12 mouse cellular contexts compared by ENCODE assay signal in the genomic region with DNA sequence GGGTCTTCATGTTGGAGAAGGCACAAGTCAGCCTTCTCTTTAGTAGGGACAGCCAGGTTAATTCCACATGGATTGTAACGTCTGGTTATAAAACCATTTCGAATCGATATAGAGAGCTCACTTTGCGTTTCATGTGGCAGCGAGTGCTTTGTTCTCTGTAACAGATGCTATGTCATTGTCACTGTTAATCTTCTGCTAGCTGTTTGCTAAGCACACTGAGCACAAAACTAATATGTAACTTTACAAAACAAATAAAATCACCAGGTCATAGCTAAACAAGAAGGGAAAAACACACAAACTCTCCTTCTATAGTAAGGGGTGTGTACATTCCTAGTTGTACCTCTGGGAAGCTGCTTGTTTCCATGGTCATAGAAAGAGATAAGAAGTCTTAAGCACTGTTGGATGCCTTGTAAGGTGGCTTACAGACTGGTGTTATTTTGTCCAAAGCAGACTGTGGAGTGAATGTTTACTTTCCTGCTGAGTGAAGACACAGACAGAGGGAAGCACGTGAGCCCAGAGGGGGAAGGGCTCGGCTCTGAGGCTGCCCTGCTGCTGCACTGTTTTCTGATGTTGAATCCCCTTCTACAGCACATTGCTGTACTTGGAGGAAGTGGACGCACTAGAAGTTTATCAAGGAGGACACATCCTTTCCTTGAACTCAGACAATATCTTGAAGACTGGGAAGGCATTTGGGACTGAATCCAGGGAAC.
DNase-seq lines count a peak whose midpoint lies in the region; ATAC-seq and TF ChIP-seq lines count a peak whose summit lies in the region.
"Had no signal": no experiment of that assay in that cellular context is flagged by ENCODE, and none has a peak within 500 bp of the region (broad histone marks: within the 10 kb centered on the region; RNA-seq: fewer than 3 reads in every experiment).

No protein-coding gene starts in this region.

- H3K27ac ChIP-seq in intestine, embryonic 14.5 days (ENCODE audit: low read depth) = no peak overlapping the region
- no peak overlapping the region for H3K27ac ChIP-seq in intestine, postnatal 0 days (ENCODE audit: low read depth, low read length)
- H3K27ac ChIP-seq in lung, postnatal 0 days (ENCODE audit: low read length) = no peak overlapping the region
- no peak overlapping the region for H3K27ac ChIP-seq in stomach, embryonic 14.5 days (ENCODE audit: low read length)
- H3K27ac ChIP-seq in forebrain, embryonic 16.5 days (ENCODE audit: low read length) = no peak overlapping the region
- H3K27ac ChIP-seq: heart, embryonic 15.5 days; limb, embryonic 12.5 days had no signal

- no peak for TF ChIP-seq CTCF in intestine, postnatal 0 days (IDR thresholded peaks at IDR 0.05; ENCODE audit: low read depth)
- no peak for TF ChIP-seq CTCF in lung, postnatal 0 days (IDR thresholded peaks at IDR 0.05)
- TF ChIP-seq CTCF in lung, adult 2 months (IDR thresholded peaks at IDR 0.05; ENCODE audit: insufficient read depth, low read length) = no peak

- DNase-seq in intestine, embryonic 14.5 days (ENCODE audit: low spot score) = peak; percentile 52
- no peak for DNase-seq in lung, postnatal 0 days (ENCODE audit: low spot score)
- DNase-seq in lung, adult 2 months = no peak
- peak; percentile 11 for DNase-seq in kidney, postnatal 10 days
- no peak for DNase-seq in adrenal gland, adult 2 months
- DNase-seq: cerebellum, adult 11 months had no signal

- no peak overlapping the region for H3K9ac ChIP-seq in intestine, embryonic 14.5 days (ENCODE audit: low read length)
- no peak overlapping the region for H3K9ac ChIP-seq in intestine, postnatal 0 days (ENCODE audit: low read depth, low read length)
- no peak overlapping the region for H3K9ac ChIP-seq in lung, postnatal 0 days (replicated peaks; ENCODE audit: low read depth)
- no peak overlapping the region for H3K9ac ChIP-seq in stomach, embryonic 14.5 days (replicated peaks; ENCODE audit: low read depth, low read length)
- H3K9ac ChIP-seq in forebrain, embryonic 16.5 days (replicated peaks; ENCODE audit: low read depth, low read length) = no peak overlapping the region
- H3K9ac ChIP-seq: heart, embryonic 15.5 days; limb, embryonic 12.5 days had no signal

- H3K9me3 ChIP-seq in intestine, embryonic 14.5 days (ENCODE audit: control insufficient read depth, low read length) = no peaks in the 10 kb centered on the region
- H3K9me3 ChIP-seq in intestine, postnatal 0 days (ENCODE audit: control insufficient read depth) = no peaks in the 10 kb centered on the region
- H3K9me3 ChIP-seq in lung, postnatal 0 days (ENCODE audit: low read length) = no peaks in the 10 kb centered on the region
- H3K9me3 ChIP-seq in stomach, embryonic 14.5 days (ENCODE audit: control insufficient read depth, low read depth, low read length) = no peaks in the 10 kb centered on the region
- H3K9me3 ChIP-seq in forebrain, embryonic 16.5 days (ENCODE audit: control insufficient read depth, low read length) = no peaks in the 10 kb centered on the region
- H3K9me3 ChIP-seq: heart, embryonic 15.5 days; limb, embryonic 12.5 days had no signal

- TF ChIP-seq EP300 in lung, postnatal 0 days (IDR thresholded peaks at IDR 0.05) = no peak

- H3K4me1 ChIP-seq in intestine, embryonic 14.5 days (replicated peaks; ENCODE audit: control insufficient read depth, insufficient read depth, low read length) = 0 out of 2 replicates have a peak, but pooled peaks cover 8% of the 10 kb centered on the region
- no peaks in the 10 kb centered on the region for H3K4me1 ChIP-seq in intestine, postnatal 0 days (replicated peaks; ENCODE audit: control insufficient read depth, insufficient read depth, low read length)
- no peaks in the 10 kb centered on the region; the same call in 1 of the 2 replicates for H3K4me1 ChIP-seq in lung, postnatal 0 days (ENCODE audit: insufficient read depth, low read depth, low read length)
- peaks cover 4% of the 10 kb centered on the region; the same call in 1 of the 2 replicates for H3K4me1 ChIP-seq in lung, adult 2 months (ENCODE audit: control insufficient read depth, insufficient read depth, low read length)
- peaks cover 5% of the 10 kb centered on the region; the same call in 1 of the 2 replicates for H3K4me1 ChIP-seq in stomach, embryonic 14.5 days (ENCODE audit: control insufficient read depth, insufficient read depth, low read length)
- no peaks in the 10 kb centered on the region for H3K4me1 ChIP-seq in forebrain, embryonic 16.5 days (replicated peaks; ENCODE audit: control insufficient read depth, insufficient read depth, low read length)
- H3K4me1 ChIP-seq: heart, embryonic 15.5 days; limb, embryonic 12.5 days; megakaryocyte, embryonic 14.5 days had no signal

- H3K4me2 ChIP-seq in intestine, embryonic 14.5 days (ENCODE audit: low read length) = 0 out of 2 replicates have a peak overlapping the region, but pooled peaks have one; percentile 3
- no peak overlapping the region for H3K4me2 ChIP-seq in intestine, postnatal 0 days (replicated peaks; ENCODE audit: low read depth)
- no peak overlapping the region for H3K4me2 ChIP-seq in lung, postnatal 0 days (replicated peaks; ENCODE audit: low read depth, low read length)
- H3K4me2 ChIP-seq in stomach, embryonic 14.5 days (replicated peaks; ENCODE audit: low read depth, low read length) = no peak overlapping the region
- H3K4me2 ChIP-seq in forebrain, embryonic 16.5 days (ENCODE audit: low read length) = no peak overlapping the region
- H3K4me2 ChIP-seq: heart, embryonic 15.5 days; limb, embryonic 12.5 days had no signal

- no peaks in the 10 kb centered on the region for H3K36me3 ChIP-seq in intestine, embryonic 14.5 days (ENCODE audit: control insufficient read depth, insufficient read depth, low read length)
- H3K36me3 ChIP-seq in intestine, postnatal 0 days (ENCODE audit: control insufficient read depth, insufficient read depth) = no peaks in the 10 kb centered on the region
- H3K36me3 ChIP-seq in lung, postnatal 0 days (ENCODE audit: insufficient read depth, low read length) = no peaks in the 10 kb centered on the region
- H3K36me3 ChIP-seq in stomach, embryonic 14.5 days (ENCODE audit: control insufficient read depth, insufficient read depth, low read length) = no peaks in the 10 kb centered on the region
- no peaks in the 10 kb centered on the region for H3K36me3 ChIP-seq in forebrain, embryonic 16.5 days (ENCODE audit: control insufficient read depth, insufficient read depth)
- H3K36me3 ChIP-seq: heart, embryonic 15.5 days; limb, embryonic 12.5 days had no signal

- no peak for TF ChIP-seq POLR2A in lung, adult 2 months (IDR thresholded peaks at IDR 0.05; ENCODE audit: borderline replicate concordance, extremely low read depth, low read depth, low read length)

- H3K27me3 ChIP-seq in intestine, embryonic 14.5 days (replicated peaks; ENCODE audit: control insufficient read depth, insufficient read depth, low read length) = no peaks in the 10 kb centered on the region
- H3K27me3 ChIP-seq in intestine, postnatal 0 days (replicated peaks; ENCODE audit: control insufficient read depth, insufficient read depth, low read length) = no peaks in the 10 kb centered on the region
- no peaks in the 10 kb centered on the region for H3K27me3 ChIP-seq in lung, postnatal 0 days (replicated peaks; ENCODE audit: insufficient read depth, low read length)
- H3K27me3 ChIP-seq in stomach, embryonic 14.5 days (ENCODE audit: control insufficient read depth, insufficient read depth, low read length) = no peaks in the 10 kb centered on the region
- no peaks in the 10 kb centered on the region for H3K27me3 ChIP-seq in forebrain, embryonic 16.5 days (replicated peaks; ENCODE audit: control insufficient read depth, insufficient read depth, low read length)
- H3K27me3 ChIP-seq: heart, embryonic 15.5 days; limb, embryonic 12.5 days; megakaryocyte, embryonic 14.5 days had no signal

- WGBS in intestine, embryonic 14.5 days = 28% methylated on average over 8 of the region's 8 CpGs
- 24% methylated on average over 8 of the region's 8 CpGs for WGBS in intestine, postnatal 0 days
- WGBS in lung, postnatal 0 days = 15% methylated on average over 8 of the region's 8 CpGs
- WGBS in lung, adult 2 months = 23% methylated on average over 8 of the region's 8 CpGs
- WGBS in stomach, embryonic 14.5 days = 32% methylated on average over 8 of the region's 8 CpGs
- WGBS in forebrain, embryonic 16.5 days = 62% methylated on average over 8 of the region's 8 CpGs

- ATAC-seq in intestine, embryonic 14.5 days (replicated peaks; ENCODE audit: low FRiP score, low TSS enrichment, low read depth) = peak; percentile 78; the same call in 1 of the 2 replicates
- no peak for ATAC-seq in intestine, postnatal 0 days
- ATAC-seq in lung, postnatal 0 days = peak; percentile 26; the same call in 1 of the 2 replicates
- ATAC-seq in stomach, embryonic 14.5 days (ENCODE audit: insufficient number of reproducible peaks, insufficient read depth, low FRiP score, low read depth) = peak; percentile 69; the same call in 1 of the 2 replicates
- ATAC-seq in forebrain, embryonic 16.5 days = no peak

- no peak overlapping the region for H3K4me3 ChIP-seq in intestine, embryonic 14.5 days (ENCODE audit: low read depth, low read length)
- H3K4me3 ChIP-seq in intestine, postnatal 0 days (ENCODE audit: low read depth, low read length) = no peak overlapping the region
- H3K4me3 ChIP-seq in lung, postnatal 0 days (ENCODE audit: low read depth, low read length) = no peak overlapping the region
- H3K4me3 ChIP-seq in lung, adult 2 months (replicated peaks; ENCODE audit: extremely low read depth, low read depth, low read length) = no peak overlapping the region
- no peak overlapping the region for H3K4me3 ChIP-seq in stomach, embryonic 14.5 days (ENCODE audit: low read depth, low read length)
- H3K4me3 ChIP-seq in forebrain, embryonic 16.5 days (replicated peaks; ENCODE audit: low read length) = no peak overlapping the region
- H3K4me3 ChIP-seq: heart, embryonic 15.5 days; limb, embryonic 12.5 days; megakaryocyte, embryonic 14.5 days had no signal

Comparison
In these comparisons a context has a peak if more than half of its experiments do, and no peak if none do; other contexts are left out.
1. ATAC-seq: peak in intestine, embryonic 14.5 days (single experiment), lung, postnatal 0 days (single experiment) and stomach, embryonic 14.5 days (single experiment); none in intestine, postnatal 0 days (single experiment) and forebrain, embryonic 16.5 days (single experiment).
2. DNase-seq: peak in intestine, embryonic 14.5 days (single experiment) and kidney, postnatal 10 days (single experiment); none in lung, postnatal 0 days (single experiment), lung, adult 2 months (single experiment) and adrenal gland, adult 2 months (single experiment).